Mouse (Mus musculus) adrenal gland (tissue): ENCODE results near the gene Stam2.

ENCODE experiments used
- intact Hi-C: fragments of 180-260 bp; cut with DNase I; formaldehyde crosslinking; loops from one replicate; pipeline ENCODE4 v1.15.1; 2025

Stam2 gene

GRCm38 (mm10) chr2:52668480-52668879, 73.6 kb downstream of the Stam2 start:
- intact Hi-C loops = no loop called here

- intact Hi-C loops = no loop called here
These were observed 85.4 kb downstream of the Stam2 start for GRCm38 (mm10) chr2:52656722-52657121.

- intact Hi-C loops = no loop called here
These were observed 87.5 kb downstream of the Stam2 start for GRCm38 (mm10) chr2:52654541-52654940.

GRCm38 (mm10) chr2:52651547-52651946, 90.5 kb downstream of the Stam2 start:
- intact Hi-C loops = no loop called here

GRCm38 (mm10) chr2:52647255-52647998, 94.7 kb downstream of the Stam2 start:
- intact Hi-C loops = no loop called here

- intact Hi-C loops = no loop called here
These were observed 98.4 kb downstream of the Stam2 start for GRCm38 (mm10) chr2:52643657-52644056.
